Mouse (Mus musculus): Measurements from ENCODE around the gene Slc25a26.

DNA sequence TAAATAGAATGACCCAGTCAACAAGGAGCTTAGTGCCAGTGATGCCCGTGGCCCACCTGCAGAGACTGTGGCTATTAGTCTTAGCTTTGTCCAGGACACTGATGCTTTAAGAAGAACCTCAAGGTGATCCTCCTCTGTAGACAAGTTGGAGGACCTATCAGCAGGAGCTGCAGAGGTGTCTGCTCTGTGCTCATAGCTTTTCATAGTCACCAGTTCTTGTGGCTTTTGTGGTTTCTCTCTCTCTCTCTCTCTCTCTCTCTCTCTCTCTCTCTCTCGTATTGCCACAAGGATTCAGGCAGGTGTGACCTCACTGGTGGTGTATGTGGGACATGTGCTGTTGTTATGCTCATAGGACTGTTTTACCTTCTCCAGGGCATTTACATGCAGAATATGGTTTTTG lies 8.7 kb downstream of the Slc25a26 start:
- TF ChIP-seq CTCF (IDR thresholded peaks at IDR 0.05) (no peak), EP300 (IDR thresholded peaks at IDR 0.05) (no peak)
